Mouse (Mus musculus) c-Kit-positive CD71-positive TER-119-negative erythroid progenitor cells, embryonic 14.5 days (primary cell): ENCODE measurements around the gene Bdkrb2.

Experiments used
- DNase-seq: peaks from one replicate; pipeline ENCODE4 v3.0.0-alpha.2; 2013; ENCODE audit warnings: low read depth

The Bdkrb2 gene

GRCm38 (mm10) chr12:105562936-105563680, at the start of gene Bdkrb2:
TSS of gene Bdkrb2 (plus strand) at chr12:105563226.
- no peak for DNase-seq

GRCm38 (mm10) chr12:105514111-105514510, 48.9 kb upstream of the Bdkrb2 start:
- DNase-seq = no peak

GRCm38 (mm10) chr12:105517026-105517675, 45.9 kb upstream of the Bdkrb2 start:
- no peak for DNase-seq

GRCm38 (mm10) chr12:105519851-105520250, 43.2 kb upstream of the Bdkrb2 start:
- DNase-seq = no peak

- no peak for DNase-seq
Observed at GRCm38 (mm10) chr12:105521170-105521762, 41.8 kb upstream of the Bdkrb2 start.

- no peak for DNase-seq
Observed at GRCm38 (mm10) chr12:105523737-105524136, 39.3 kb upstream of the Bdkrb2 start.

GRCm38 (mm10) chr12:105526186-105526585, 36.8 kb upstream of the Bdkrb2 start:
- no peak for DNase-seq

GRCm38 (mm10) chr12:105526829-105527228, 36.2 kb upstream of the Bdkrb2 start:
- DNase-seq = no peak

- DNase-seq = no peak
Observed at GRCm38 (mm10) chr12:105529545-105529944, 33.5 kb upstream of the Bdkrb2 start.

GRCm38 (mm10) chr12:105531724-105532371, 31.2 kb upstream of the Bdkrb2 start:
- no peak for DNase-seq

GRCm38 (mm10) chr12:105534842-105535241, 28.2 kb upstream of the Bdkrb2 start:
- DNase-seq = no peak

- no peak for DNase-seq
Observed at GRCm38 (mm10) chr12:105535968-105536760, 26.9 kb upstream of the Bdkrb2 start.

- DNase-seq = no peak
Observed at GRCm38 (mm10) chr12:105537162-105537561, 25.9 kb upstream of the Bdkrb2 start.

- no peak for DNase-seq
Observed at GRCm38 (mm10) chr12:105539649-105540048, 23.4 kb upstream of the Bdkrb2 start.

- no peak for DNase-seq
Observed at GRCm38 (mm10) chr12:105541590-105542402, 21.2 kb upstream of the Bdkrb2 start.

- DNase-seq = no peak
Observed at GRCm38 (mm10) chr12:105542513-105542912, 20.5 kb upstream of the Bdkrb2 start.

GRCm38 (mm10) chr12:105543176-105543575, 19.9 kb upstream of the Bdkrb2 start:
- no peak for DNase-seq

GRCm38 (mm10) chr12:105543751-105544150, 19.3 kb upstream of the Bdkrb2 start:
- DNase-seq = no peak

GRCm38 (mm10) chr12:105544872-105545271, 18.2 kb upstream of the Bdkrb2 start:
- DNase-seq = no peak

- no peak for DNase-seq
Observed at GRCm38 (mm10) chr12:105545696-105546435, 17.2 kb upstream of the Bdkrb2 start.
